Mouse (Mus musculus) G1E (cell line): Measurements from ENCODE around the gene Cysrt1.

Experiments
- CTCF ChIP-seq: IDR thresholded peaks from 2 replicates; pipeline ENCODE4 v1.5.1; 2012; ENCODE audit warnings: low read depth, low read length, inconsistent platforms, mixed read lengths
- GATA2 ChIP-seq: IDR thresholded peaks from 2 replicates; pipeline ENCODE4 v1.6.1; 2012; ENCODE audit warnings: low read depth, low read length, inconsistent platforms, borderline replicate concordance

GRCm38 (mm10) chr2:25240310-25240709 is 1.9 kb downstream of the Cysrt1 start:
- no peak for TF ChIP-seq CTCF
- TF ChIP-seq GATA2, result no peak
